Mouse (Mus musculus) spleen, postnatal 10 days (tissue): ENCODE results near the gene Pld1.
A peak's percentile ranks its signal among the peaks of the same experiment; 100 is the strongest.

Source experiments
- DNase-seq, 2 experiments: peaks; one replicate each; pipeline ENCODE4 v3.0.0; 2021 to 2022; ENCODE audit warnings: low spot score in 2 of 2

Pld1 gene

GRCm38 (mm10) chr3:28158916-28159315 lies 220.4 kb downstream of the Pld1 start:
- no peak for DNase-seq

- no peak for DNase-seq
These were observed 223.9 kb downstream of the Pld1 start for GRCm38 (mm10) chr3:28162346-28162745.

DNA sequence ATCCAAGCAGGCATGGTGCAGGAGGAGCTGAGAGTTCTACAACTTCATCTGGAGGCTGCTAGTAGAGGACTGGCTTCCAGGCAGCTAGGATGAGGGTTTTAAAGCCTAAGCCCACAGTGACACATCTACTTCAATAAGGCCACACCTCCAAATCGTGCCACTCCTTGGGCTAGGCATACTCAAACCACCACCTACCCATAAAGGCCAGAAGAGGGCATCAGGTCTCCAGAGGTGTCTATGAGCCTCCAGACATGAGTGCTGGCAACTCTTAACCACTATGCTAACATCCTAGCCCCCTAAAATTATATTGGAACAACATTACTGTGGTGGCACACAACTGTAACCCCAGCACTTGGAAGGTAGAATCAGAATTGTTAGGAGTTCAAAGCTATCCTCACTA lies 226.2 kb downstream of the Pld1 start:
- DNase-seq: no peak

DNA sequence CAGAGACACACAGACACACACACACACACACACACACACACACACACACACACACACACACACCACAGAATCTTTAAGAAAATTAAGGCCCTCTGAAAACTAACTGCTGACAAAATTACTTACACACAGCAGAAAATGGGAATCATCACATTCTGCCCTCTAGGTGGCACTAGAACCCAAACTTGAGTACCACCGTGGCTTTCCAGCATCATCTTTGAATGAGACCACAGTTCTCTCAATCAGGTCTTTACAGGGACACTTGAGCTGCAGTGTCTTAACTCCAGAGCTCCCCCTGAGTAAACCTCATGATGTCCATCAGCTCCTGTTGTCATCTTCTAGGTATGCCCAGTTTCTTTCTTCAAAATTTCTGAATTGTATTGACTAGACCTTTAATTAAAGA lies 227.1 kb downstream of the Pld1 start:
- peak in 1 of 2 experiments; percentile 37 for DNase-seq

DNA sequence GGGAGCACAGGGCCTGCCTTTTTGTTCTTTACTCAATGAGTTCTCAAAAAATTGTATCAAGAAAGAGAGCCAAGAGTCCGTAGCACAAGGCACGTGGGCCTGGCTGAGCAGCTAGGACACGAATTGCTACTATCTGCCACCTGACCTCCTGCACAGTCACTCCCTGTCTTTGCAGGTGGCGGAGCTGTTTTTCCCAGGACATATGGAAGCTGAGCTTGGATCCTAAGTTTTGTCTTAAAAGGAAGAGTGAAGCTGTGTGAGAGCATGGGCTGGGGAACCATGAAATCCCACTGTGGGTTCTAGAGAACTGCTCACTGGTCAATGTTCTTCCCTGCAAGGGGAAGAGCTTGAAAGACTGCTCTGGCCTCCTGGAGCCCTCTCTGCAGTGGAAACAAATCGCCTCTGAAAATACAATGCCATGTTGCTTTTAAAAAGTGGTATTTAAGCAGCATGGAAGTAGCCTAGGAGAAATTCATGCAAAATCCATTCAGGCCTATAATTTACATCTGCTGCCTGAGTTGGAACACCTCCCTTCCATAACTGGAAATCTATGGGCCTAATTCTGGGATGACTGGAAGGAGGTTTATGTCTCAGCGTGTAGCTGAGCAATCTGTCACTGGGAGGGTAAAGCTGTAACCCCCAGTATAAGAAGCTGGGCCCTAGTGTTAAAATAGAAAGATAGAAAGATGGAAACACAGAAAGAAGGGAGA lies 229.5 kb downstream of the Pld1 start:
- no peak for DNase-seq

GRCm38 (mm10) chr3:28170911-28171618 lies 232.6 kb downstream of the Pld1 start:
- peak in 1 of 2 experiments; percentile 62 for DNase-seq

DNA sequence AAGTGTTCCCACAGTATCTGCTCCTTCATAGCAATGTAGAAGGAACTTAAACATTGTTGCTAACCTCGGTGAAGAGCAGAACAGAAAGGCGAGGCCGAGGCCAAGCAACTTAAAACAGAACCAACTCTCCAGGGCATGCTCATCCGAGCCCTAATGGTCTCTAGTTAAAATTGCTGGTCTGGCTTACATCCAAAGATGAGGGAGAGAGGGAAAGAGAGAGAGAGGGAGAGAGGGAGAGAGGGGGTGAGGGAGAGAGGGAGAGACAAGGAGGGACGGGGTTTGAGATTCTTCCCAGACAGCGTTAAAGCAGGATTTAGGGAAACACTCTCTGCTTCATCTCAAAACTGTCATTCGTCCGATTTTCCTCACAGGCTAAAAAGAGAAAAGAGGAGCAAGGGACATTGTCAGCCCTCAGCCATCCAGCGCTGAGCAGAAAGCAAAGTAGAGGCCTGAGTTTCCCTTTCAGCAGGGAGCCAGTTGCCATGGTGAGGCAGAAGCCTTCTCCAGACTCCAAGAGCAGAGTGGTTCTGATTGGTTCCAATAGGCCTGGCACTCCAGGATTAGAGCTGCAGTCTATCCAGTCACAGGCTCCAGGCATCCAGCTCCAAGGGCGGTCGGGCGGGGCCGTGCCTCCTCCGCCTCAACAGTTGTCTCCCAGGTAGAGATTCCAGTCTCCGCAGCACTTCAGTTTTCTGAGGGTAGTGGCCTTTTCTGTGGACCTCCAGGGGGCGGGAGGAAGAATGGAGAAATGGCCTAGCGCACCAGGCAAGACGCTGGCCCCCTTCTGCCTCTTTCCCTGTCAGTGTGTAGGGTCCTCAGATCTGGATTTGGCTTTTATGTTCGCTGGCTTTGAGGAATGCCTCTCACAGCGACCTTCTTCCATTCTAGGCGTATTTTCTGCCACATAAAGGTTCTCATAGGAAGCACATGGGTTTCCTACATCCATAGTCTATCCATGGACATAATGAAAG lies 237.8 kb downstream of the Pld1 start:
- DNase-seq: no peak

DNA sequence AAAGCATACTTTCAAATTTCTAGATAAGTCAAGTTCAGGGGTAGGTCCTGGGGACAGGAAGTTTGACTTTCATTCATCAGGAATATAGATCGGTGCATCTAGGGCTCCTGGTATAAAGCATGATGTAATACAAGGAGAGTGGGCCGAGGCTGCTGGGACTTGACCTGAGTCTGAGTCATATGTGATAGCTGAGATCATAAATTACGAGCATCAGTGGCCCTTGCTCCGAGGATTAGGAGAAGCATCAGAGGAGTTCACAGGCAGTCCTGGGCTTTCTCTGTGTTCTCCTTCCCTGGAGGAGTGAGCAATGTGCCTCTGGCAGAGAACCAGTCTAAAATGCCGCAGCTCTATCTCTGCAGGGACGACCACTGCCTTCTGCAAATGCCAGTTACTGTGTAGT lies 239.8 kb downstream of the Pld1 start:
- DNase-seq: no peak
